Mouse (Mus musculus): ENCODE measurements around the gene Gm21969. TPM values are rescaled to one million over a fixed set of nuclear protein-coding genes. Genes with fewer than 3 reads are reported as not detected.

Gm21969 gene
- polyA plus RNA-seq, 1 experiment from 2014 or later, result not detected

GRCm38 (mm10) chr4:139705986-139706385, 103.0 kb downstream of the Gm21969 start:
- no peak for DNase-seq
- H3K9me3 ChIP-seq (replicated peaks), result no peaks in the 10 kb centered on the region
- no peak overlapping the region for H3K9ac ChIP-seq
- H3K4me1 ChIP-seq (replicated peaks), result no peaks in the 10 kb centered on the region
- no peak overlapping the region for H3K27ac ChIP-seq
- H3K4me2 ChIP-seq, result no peak overlapping the region
- 53% methylated on average over 5 of the region's 5 CpGs for WGBS (ENCODE audit: insufficient replicate concordance)
- H3K36me3 ChIP-seq, result no peaks in the 10 kb centered on the region
- H3K4me3 ChIP-seq (replicated peaks), result no peak overlapping the region
- no peak for ATAC-seq (ENCODE audit: low read depth)
- peaks cover 7% of the 10 kb centered on the region for H3K27me3 ChIP-seq

GRCm38 (mm10) chr4:139710467-139711334, 107.7 kb downstream of the Gm21969 start:
- H3K27me3 ChIP-seq, result peaks cover 10% of the 10 kb centered on the region
- WGBS (ENCODE audit: insufficient replicate concordance), result 36% methylated on average over 25 of the region's 25 CpGs
- DNase-seq, result no peak

More at GRCm38 (mm10) chr4:139710467-139711334, 107.7 kb downstream of the Gm21969 start:
- H3K4me2 ChIP-seq, result no peak overlapping the region
- no peak overlapping the region for H3K4me3 ChIP-seq (replicated peaks)
- no peak for ATAC-seq (ENCODE audit: low read depth)
- no peak overlapping the region for H3K9ac ChIP-seq
- H3K4me1 ChIP-seq (replicated peaks), result no peaks in the 10 kb centered on the region
- H3K36me3 ChIP-seq, result no peaks in the 10 kb centered on the region
- no peak overlapping the region for H3K27ac ChIP-seq
- H3K9me3 ChIP-seq (replicated peaks), result no peaks in the 10 kb centered on the region

Small RNA genes within 50 kb of the gene (microRNA-seq; reads per million reads assigned to microRNA genes)
- gene Gm25571 (not detected), gene Mir7020 (2.6 reads per million)

Other genes starting within 250 kb of the Gm21969 start
- gene Iffo2, start 72.6 kb upstream of the Gm21969 start, polyA plus RNA-seq (2015; fragmentation: Nextera tagmentation; extraction: Ambion mirVana), result 1.0 and 1.1 TPM in 2 replicates
- 50.2 and 57.3 TPM in 2 replicates for gene Aldh4a1, start 19.7 kb downstream of the Gm21969 start, polyA plus RNA-seq (2015; fragmentation: Nextera tagmentation; extraction: Ambion mirVana)
- not detected in 2 replicates for gene Tas1r2, start 50.4 kb downstream of the Gm21969 start, polyA plus RNA-seq (2015; fragmentation: Nextera tagmentation; extraction: Ambion mirVana)
- not detected in 2 replicates for gene Pax7, start 230.3 kb downstream of the Gm21969 start, polyA plus RNA-seq (2015; fragmentation: Nextera tagmentation; extraction: Ambion mirVana)

Measured in liver, embryonic 13.5 days (tissue).